Mouse (Mus musculus) layer of hippocampus, postnatal 36 days (tissue): ENCODE data around the gene Imp3. TPM values are rescaled to one million over a fixed set of nuclear protein-coding genes. Genes with fewer than 3 reads are reported as not detected.
"Not testable (repeated sequence)": the region's sequence is repeated elsewhere in the genome, so short reads cannot be mapped to it uniquely, and the experiment has no call there.

ENCODE experiments used
- DNase-seq, 2 experiments: peaks; one replicate each; pipeline ENCODE4 v3.0.0; 2022
- total RNA-seq, 2 experiments: library from RNA; stranded (reverse); gene quantifications; 2 replicates each; pipeline ENCODE4 v1.2.3; 2021

Gene Imp3
- total RNA-seq, result 10 to 100 TPM; 54.7 to 56.3 TPM

DNA sequence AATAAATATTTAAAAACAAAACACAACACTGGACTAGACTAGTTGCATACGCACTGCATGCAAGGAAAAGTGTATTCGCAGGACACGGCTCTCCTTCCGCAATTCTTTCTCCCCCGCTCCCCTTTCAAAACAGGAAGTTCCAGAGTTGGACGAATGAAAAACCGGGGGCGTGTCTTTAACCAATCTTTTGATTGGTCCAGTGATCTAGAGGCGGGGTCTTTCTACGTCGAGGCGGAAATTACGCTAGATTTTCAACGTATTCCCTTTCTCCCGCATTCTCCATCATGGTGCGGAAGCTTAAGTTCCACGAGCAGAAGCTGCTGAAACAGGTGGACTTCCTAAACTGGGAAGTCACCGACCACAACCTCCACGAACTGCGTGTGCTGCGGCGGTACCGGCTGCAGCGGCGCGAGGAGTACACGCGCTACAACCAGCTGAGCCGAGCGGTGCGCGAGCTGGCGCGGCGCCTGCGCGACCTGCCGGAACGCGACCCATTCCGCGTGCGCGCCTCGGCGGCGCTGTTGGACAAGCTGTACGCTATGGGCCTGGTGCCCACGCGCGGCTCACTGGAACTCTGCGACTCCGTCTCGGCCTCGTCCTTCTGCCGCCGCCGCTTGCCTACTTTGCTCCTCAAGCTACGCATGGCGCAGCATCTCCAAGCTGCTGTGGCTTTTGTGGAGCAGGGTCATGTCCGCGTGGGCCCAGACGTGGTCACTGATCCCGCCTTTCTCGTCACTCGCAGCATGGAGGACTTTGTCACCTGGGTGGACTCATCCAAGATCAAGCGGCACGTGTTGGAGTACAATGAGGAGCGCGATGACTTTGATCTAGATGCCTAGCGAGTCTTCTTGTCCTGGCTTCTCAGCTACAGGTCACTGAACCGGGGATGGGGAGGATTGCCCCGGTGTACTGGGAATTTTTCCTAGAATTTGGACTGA is at the start of gene Imp3:
TSS of gene Imp3 (plus strand) at position 253 of the 938 bp plus-strand sequence.
- peak; percentile 86 to 89 for DNase-seq

DNA sequence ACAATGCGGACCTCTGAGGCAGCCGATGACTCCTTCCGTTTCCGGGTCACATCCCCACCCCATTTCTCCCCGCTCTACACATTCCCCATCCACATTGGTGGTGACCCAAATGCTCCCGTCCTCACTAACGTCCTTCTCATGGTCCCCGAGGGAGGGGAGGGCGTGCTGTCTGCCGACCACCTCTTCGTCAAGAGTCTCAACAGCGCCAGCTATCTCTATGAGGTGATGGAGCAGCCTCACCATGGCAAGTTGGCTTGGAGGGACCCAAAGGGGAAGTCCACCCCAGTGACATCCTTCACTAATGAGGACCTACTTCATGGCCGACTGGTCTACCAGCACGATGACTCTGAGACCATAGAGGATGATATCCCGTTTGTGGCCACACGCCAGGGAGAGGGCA is 49.7 kb upstream of the Imp3 start:
- no peak for DNase-seq

DNA sequence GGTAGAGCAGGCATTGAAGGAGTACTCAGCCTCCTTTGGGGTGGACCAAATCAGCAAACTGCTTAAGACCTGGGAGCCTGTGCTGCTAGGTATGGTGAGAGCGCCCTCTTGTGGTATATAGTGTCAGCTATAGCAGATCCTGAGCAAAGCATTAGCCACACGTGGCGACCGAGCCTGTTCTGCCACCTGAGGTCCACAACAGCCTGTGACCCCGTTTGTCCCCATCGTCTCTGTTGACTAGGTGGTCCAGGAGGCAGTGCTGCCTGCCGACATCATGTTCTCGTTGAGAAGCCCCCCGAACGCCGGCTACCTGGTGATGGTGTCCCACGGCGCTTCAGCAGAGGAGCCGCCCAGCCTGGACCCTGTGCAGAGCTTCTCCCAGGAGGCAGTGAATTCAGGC is 47.5 kb upstream of the Imp3 start:
- peak; percentile 60 to 69 for DNase-seq

DNA sequence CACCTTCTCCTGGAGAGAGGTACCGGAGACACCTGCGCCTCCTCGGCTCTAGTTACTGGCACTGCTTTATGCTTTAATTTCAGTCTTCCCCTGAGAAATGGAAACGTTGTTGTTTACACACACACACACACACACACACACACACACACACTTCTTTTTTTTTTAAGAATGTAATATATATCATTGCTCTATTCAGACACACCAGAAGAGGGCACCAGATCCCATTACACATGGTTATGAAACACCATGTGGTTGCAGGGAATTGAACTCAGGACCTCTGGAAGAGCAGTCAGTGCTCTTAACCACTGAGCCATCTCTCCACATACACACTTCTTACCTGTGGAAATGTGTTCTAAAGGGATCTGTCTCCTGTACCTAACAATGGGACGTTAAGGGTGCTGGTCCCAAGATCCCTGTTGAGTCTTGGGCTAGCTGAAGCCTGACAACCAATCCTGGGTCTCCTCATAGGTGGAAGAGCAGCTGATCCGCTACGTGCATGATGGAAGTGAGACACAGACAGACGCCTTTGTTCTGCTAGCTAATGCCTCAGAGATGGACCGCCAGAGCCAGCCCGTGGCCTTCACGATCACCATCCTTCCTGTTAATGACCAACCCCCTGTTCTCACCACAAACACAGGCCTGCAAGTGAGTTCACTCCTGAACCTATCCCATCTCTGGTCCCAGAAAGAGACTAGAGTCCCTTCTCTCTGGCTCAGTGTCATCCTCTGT is 46.6 kb upstream of the Imp3 start:
- no peak for DNase-seq

DNA sequence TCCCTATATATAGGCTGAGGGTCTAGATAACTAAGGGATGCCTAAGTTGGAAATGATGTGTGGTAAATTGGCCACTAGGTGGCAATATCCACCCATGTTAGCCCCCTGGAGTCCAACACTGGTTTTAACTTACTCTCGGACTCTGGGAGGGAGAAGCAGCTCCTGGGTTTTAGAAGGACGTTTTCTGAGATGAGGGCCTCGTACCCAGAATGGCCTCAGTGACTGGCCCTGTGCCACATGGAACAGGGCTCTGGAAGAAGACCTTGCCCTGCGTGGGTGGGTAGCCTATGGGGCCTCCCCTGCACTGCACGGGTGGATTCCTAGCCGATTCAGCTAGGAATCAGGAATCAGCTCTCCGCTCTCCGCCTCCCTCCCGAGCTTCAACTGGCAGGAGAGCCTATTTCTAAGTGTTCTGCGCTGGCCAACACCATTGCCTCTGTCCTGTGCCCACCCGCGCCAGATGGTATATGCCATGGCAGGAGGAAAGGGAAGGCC is 45.7 kb upstream of the Imp3 start:
- DNase-seq, result peak; percentile 59 to 64

DNA sequence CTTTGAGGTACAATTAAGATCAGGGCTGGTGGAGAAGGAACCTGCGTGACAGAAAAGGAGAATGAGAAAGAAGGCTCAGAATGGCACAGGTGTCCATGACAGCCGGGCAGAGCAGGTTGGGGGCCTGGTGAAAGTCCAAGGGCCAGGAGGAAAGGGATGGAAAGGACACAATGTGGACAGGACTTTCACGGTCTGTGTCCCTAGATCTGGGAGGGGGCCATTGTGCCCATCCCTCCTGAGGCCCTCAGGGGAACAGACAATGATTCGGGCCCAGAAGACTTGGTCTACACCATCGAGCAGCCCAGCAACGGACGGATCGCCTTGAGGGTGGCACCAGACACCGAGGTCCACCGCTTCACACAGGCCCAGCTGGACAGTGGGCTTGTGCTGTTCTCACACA is 45.2 kb upstream of the Imp3 start:
- no peak for DNase-seq

DNA sequence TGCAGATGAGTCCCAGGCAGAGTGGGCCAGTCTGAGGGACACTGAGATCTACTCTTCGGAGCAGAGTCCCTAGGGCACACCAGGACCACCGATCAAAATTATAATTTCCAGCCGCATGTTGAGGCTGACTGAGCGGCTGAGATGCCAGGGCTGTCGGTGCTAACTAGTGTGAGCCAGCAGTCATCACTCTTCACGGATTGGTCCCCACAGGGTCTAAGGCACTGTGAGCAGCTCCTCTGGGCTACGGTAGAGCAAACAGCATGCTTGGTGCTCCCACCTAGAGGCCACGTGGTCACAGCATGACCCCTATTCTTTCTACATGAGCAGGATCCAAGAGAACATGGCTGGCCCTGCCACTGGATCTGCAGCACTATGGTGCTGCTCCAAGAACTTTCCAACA is 44.0 kb upstream of the Imp3 start:
- DNase-seq, result no peak

DNA sequence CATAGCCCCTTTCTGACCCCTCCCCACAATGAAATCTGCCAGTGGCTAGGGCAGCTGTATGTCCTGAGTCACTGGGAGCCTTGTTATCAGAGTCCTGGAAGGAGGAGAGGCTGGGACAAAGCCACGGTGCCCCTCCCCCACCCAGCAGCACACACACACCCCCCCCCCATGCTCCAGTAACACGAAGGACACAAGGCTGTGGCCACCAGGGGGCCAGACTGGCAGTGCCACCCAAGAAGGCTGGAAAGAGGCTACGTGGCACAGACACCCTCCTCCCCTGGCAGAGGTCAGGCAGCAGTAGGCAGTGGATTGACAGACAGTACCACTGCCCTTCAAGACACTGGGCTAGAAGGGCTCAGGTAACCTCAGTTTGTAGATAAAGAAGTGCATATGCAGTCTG is 43.3 kb upstream of the Imp3 start:
- DNase-seq, result no peak

DNA sequence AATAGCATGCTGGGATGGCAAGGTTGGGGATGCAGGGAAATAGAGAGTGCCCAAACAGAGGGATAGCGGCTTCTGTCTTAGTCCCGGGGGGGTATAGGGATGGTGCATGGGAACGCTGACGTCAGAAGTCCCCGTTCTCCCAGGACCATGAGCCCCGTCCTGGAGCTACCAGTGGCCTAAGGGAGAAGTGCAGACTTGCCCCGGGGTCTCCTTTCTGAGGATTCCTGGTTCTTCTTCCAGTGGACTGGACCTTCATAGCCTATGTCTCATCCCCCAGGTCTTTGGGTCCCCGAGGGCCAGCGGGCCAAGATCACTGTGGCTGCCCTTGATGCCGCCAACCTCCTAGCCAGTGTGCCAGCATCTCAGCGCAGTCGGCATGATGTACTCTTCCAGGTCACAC is 40.5 kb upstream of the Imp3 start:
- no peak for DNase-seq

DNA sequence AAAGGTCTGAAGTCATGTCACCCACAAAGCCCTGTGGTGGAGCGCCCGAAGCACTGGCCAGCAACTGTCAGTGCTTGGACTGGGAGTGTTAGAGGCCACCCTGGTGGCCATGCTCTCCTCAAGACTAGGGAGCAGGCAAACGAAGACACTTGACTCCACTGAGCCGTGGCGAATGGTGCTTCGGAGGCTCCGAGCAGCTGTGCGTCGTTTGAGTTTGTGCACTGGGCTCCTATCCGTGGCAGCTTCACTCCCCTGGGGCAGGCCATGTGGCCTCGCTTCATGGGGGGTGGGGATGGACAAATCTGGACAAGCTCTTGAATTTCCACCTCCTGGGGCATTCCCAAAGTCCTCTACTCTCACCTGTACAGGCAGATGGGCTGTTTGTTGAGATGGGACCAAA is 37.9 kb upstream of the Imp3 start:
- no peak for DNase-seq

DNA sequence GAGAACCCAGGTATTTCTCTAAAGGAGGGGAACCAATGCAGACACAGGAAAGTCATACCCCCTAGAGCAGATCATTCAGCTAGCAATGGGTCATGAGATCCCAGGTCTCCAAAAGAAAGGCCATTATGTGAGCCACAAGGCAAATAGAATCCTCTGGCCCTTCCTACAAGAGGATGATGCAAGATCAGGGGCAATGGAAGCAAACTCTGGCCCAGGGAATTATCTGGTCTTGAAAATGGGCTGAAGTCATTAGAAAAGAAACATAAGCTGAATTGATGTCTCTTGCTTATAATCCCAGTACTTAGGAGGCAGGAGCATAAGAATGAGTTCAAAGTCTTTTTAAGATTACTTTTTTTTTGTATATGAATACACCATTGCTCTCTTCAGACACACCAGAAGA is 37.2 kb upstream of the Imp3 start:
- no peak for DNase-seq

DNA sequence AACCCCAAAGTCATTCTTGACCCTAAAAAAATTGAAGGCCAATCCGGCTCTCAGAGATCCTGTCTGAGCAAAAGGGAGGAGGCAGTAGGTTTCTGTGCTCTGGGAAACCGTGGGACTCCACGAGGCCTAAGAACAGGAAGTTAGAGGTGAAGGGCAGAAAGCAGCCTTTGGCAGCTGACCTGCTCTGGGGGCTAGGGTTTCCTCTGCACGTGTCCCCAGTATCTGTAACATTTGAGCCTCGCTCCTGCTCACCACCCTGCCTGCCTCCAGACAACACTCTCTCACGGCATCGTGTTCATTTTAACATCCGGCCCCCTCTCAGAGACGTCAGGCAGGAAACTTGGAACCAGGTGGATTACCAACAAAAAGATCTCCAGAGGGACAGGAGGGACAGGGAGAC is 36.7 kb upstream of the Imp3 start:
- DNase-seq, result no peak

DNA sequence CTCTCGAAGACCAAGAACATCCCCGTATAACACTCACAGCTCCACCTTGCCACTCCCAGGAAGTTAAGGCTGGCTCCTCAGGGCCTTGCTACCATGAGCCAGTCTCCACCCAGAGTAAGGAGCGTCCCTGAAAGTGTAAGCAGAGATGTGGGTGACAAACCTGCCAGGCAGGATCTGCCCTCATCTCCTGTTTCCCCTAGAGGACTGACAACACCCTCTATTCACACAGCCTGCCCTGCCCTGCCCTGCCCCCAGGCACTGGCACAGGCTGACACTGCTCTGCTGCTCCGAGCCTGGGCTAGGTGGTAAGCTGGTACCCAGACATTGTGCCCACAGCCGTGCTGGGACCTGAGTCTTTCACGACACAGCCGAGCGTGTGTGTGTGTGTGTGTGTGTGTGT is 36.1 kb upstream of the Imp3 start:
- peak; percentile 33 to 50 for DNase-seq

DNA sequence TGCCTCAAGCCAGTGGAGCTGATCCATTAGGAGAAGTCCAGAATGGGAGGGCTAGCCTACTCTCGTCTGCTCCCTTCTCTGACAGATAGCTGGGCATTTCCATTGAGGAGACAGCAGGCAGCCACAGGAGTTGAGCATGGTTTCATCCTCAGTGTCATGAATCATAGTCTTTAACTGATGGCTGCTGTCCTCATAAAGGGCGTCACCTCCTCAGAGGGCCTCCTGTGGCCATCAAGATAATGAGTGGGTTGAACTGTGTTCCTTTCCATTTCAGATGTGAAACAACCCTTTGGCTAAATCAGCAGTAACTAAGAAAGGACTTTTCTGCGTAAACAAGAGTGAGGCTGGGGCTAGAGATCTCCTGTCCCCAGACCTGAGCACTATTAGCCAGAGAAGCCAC is 33.6 kb upstream of the Imp3 start:
- no peak for DNase-seq

DNA sequence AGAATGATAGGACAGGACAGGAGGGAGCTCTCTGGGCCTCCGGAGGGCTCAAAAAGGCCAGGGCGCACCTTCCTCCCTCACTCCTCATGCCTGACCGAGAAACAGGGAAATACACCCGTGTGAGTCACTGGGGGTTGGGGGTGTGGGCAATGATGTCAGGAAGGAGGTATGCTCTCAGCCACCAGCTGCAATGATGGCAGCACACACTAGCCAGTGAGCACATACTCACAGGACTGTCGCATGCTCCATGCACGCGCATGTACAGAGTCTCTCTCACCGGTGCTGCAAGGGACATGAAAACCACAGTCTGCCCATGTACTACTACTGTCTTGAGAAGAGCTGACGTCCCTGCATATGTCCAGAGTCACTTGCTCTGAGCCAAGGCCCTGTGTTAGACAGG is 29.7 kb upstream of the Imp3 start:
- DNase-seq, result no peak

DNA sequence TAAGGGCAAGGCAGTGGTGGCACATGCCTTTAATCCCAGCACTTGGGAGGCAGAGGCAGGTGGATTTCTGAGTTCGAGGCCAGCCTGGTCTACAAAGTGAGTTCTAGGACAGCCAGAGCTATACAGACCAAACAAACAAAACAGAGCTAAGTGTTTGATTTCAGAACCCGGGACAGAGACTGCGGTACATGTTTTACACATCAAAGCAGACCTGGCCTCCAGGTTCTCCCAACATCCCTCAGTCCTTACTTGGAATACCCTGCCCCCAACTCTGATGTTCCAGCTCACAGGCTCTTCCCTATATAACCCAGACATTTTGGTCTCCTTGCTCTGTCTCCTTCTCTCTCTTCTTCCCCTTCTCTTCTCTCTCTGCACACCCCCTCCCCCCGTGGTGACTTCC is 27.3 kb upstream of the Imp3 start:
- not testable (repeated sequence) for DNase-seq

DNA sequence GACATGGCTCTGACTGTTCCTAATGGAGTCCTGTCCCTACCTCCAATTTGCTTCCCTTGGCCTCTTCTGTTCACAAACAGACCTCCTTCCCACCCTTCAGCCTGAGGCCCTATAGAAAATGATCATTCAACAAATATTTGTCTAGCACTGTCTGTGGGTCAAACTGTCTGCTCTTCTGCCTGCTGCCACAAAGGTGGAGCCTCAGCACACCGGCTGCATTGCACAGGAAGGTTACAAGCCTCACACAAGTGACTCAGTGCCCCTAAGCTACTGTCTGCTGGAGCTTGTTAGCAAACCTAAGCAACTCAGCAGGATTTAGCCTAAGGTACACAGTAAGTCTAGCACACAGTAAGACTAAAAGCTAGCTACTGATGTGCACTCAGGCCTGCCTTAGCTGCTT is 26.3 kb upstream of the Imp3 start:
- no peak for DNase-seq

DNA sequence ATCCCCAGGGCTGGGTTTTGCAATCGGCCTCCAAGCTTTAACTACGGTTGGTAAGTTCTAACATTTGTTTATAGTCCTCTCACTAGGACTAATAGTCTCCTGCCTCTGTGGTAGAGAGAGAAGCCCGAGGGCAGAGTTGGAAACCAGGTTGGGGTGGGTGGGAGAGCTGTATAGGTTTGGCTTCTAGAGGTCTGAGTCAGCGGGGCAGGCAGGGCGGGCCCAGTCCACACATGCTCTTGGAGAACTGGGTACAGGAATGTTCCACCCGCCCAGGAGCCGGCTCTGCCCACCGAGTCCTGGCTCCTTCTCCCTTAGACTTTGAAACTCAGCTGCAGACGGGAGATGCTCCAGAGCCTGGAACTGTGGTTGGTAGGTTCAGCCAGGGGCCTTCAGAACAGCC is 23.3 kb upstream of the Imp3 start:
- no peak for DNase-seq

DNA sequence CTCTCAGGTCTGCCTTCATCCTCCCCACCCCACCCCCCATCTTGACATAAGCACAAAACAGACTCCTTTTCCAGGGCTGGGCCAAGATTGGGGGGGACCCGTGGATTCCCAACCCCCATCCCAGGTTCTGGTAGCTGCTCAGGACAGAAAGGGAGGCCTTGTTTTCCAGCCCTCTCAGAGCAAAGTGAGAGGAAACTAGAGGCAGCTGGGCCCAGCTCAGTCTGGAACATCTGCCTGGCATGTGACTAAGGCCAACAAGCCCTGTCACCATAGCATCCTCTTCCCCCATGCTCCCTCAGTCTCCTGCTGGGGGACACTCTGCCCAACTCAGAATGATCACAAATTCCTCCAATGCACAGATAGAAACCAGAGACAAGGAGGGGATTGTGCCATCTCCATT is 22.2 kb upstream of the Imp3 start:
- no peak for DNase-seq

DNA sequence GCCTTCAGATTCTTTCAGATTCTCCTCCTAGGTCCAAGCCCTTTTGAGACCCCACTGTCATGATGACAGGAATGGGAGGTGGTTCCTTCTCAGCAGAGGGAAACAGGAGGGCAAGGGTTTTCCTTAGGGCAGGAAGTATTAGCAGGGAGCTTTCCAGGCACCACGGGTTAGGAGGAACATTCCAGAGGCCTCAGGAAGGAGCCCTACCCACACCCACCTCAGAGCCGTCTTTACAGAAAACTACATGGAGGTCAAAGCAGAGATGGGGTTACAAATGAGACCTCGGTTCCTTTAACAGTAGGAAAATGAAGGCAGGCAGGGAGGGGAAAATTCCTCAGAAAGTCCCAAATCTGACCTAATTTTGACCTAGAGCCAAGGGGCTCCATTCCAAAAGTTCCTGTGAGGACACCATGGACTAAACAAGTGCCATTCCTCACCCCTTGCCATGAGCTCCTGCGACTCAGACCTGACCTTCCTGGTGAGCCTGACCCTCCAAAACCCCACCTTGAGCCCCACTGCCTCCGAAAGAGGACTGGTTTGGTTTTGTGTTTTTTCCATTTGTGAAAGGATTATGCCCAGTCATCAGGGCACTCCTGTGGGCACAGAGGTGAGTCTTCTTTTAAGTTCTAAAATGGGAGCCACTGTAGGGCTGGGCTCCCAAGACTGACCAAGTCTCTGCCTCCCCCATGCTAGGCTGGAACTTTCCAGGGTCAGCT is 21.4 kb upstream of the Imp3 start:
- no peak for DNase-seq

DNA sequence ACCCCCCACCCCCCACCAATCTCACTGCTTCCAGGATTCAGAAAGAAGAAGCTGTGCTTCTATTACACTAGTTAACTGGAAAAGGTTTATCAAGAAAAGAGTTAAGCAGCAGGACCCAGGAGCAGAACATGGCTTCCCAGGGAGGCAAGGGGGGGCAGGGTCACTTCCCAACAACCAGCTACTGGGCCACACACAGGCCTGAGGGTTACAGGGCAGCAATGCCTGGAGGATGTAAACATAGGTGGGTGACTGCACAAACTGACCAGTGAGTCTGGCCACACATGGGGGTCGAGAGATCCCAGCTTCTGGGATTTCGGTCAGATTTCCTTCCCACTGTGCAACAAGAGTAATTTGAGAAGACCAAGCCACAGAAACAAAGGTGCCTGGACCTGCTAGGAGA is 20.1 kb upstream of the Imp3 start:
- no peak for DNase-seq

DNA sequence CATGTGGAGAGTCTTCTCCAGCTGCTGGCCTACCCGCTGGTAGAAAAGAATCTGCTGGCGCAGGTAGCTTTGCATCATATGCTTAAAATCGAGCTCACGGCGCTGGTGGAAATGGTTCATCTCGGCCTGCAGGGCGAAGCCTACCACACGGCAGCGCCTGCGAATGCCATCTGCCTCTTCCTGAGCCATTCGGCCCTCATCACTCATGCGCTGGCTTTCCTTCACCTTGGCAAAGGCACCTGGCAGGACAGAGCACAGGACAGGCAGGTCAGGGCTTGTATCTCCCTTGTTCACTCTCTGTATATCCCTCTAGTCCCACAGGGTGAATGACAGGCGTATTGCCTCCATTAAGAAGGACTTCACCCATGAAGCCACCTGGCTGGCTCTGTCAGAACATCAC is 18.8 kb upstream of the Imp3 start:
- DNase-seq, result no peak

DNA sequence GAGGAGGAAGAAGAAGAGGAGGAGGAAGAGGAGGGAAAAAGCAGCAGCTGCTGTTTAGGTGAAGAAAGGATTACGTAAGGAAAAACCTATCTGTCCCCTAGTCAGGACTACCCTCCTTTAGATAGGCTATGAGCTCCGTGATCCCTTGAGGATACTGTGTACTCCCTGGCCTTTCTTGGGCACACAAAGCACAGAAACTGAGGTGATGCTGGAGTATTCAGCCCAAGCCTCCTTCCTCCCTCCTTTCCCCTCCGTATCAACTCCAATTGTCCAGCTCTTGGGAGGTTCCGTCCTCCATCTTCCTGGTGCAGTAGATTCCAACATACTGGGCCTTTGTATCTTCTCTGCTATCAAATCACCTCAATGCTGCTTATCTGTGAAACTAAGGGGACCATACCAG is 14.5 kb upstream of the Imp3 start:
- DNase-seq, result no peak
